In genomic region chr17:35932608-35933007, GRCm38 (mm10) we compare ENCODE assay signal across 23 mouse cellular contexts.
"Had no signal": no experiment of that assay in that cellular context is flagged by ENCODE, and none has a peak within 500 bp of the region (broad histone marks: within the 10 kb centered on the region; RNA-seq: fewer than 3 reads in every experiment).

No protein-coding gene starts in this region.

- H3K4me1 ChIP-seq: limb, embryonic 12.5 days; limb, embryonic 15.5 days; lung, embryonic 15.5 days; neural tube, embryonic 12.5 days; neural tube, embryonic 15.5 days had no signal

- H3K4me2 ChIP-seq: limb, embryonic 12.5 days; limb, embryonic 15.5 days; lung, embryonic 15.5 days; midbrain, embryonic 11.5 days; neural tube, embryonic 12.5 days; neural tube, embryonic 15.5 days had no signal

- H3K27ac ChIP-seq: limb, embryonic 12.5 days; limb, embryonic 15.5 days; liver, embryonic 14.5 days; lung, embryonic 15.5 days; neural tube, embryonic 12.5 days; neural tube, embryonic 15.5 days; stomach, postnatal 0 days had no signal

- DNase-seq: kidney, adult 18-20 months; kidney, adult 9 months; kidney, postnatal 14 days; kidney, postnatal 4 days; left cerebral cortex, postnatal 4 days; lung, adult 18-20 months; lung, postnatal 10 days; lung, postnatal 36 days; midbrain, embryonic 14.5 days; right cerebral cortex, adult 18-20 months; right cerebral cortex, postnatal 14 days; right cerebral cortex, postnatal 4 days; thymus, adult 2 months; thymus, postnatal 14 days; thymus, postnatal 4 days had no signal

- H3K27me3 ChIP-seq: limb, embryonic 12.5 days; limb, embryonic 15.5 days; lung, embryonic 15.5 days; neural tube, embryonic 12.5 days; neural tube, embryonic 15.5 days had no signal

- H3K9me3 ChIP-seq: limb, embryonic 12.5 days; limb, embryonic 15.5 days; lung, embryonic 15.5 days; neural tube, embryonic 12.5 days; neural tube, embryonic 15.5 days had no signal

- H3K9ac ChIP-seq: limb, embryonic 12.5 days; limb, embryonic 15.5 days; liver, embryonic 14.5 days; lung, embryonic 15.5 days; neural tube, embryonic 12.5 days; neural tube, embryonic 15.5 days had no signal

- H3K4me3 ChIP-seq: limb, embryonic 12.5 days; limb, embryonic 15.5 days; lung, embryonic 15.5 days; neural tube, embryonic 12.5 days; neural tube, embryonic 15.5 days had no signal
